Mouse (Mus musculus) heart, adult 2 months (tissue): ENCODE results near the gene Olfr1358.

Experiments
- CTCF ChIP-seq: fragments of 200-600 bp; IDR thresholded peaks from 2 replicates; pipeline ENCODE4 v1.8.1; 2022; ENCODE audit warnings: antibody characterized with exemption, mild to moderate bottlenecking, moderate library complexity
- POLR2A ChIP-seq: fragments of 200-500 bp; IDR thresholded peaks from 2 replicates; pipeline ENCODE4 v1.6.1; 2011; ENCODE audit warnings: mild to moderate bottlenecking, low read depth, low read length, control low read depth; ENCODE audit not compliant: insufficient read depth

DNA sequence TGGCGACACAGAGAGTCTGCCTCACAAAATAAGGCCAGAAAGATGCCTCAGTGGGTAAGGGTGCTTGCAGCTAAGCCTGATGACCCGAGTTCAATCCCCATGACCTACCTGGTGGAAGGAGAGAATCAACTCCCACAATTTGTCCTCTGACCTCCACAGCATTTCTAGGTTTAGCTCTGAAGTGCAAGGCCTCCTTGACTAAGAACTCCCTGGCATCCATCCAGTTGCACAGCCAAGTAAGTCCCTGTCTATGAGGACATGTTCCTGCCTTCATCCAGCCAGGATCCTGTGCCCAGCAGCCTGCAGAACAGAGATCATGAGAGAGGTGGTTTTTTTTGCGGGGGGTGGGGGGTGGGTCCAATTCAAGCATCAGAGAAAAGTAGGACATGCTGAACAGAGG, 45.2 kb upstream of the Olfr1358 start:
- TF ChIP-seq POLR2A (no peak), CTCF (no peak)
